Mouse (Mus musculus): ENCODE results near the gene Iqcf4. TPM values are rescaled to one million over a fixed set of nuclear protein-coding genes. Genes with fewer than 3 reads are reported as not detected.
"Not testable (repeated sequence)": the region's sequence is repeated elsewhere in the genome, so short reads cannot be mapped to it uniquely, and the experiment has no call there.

Gene Iqcf4
- polyA plus RNA-seq (2016; fragmentation: Nextera tagmentation; extraction: Ambion mirVana) = not detected in 2 replicates

DNA sequence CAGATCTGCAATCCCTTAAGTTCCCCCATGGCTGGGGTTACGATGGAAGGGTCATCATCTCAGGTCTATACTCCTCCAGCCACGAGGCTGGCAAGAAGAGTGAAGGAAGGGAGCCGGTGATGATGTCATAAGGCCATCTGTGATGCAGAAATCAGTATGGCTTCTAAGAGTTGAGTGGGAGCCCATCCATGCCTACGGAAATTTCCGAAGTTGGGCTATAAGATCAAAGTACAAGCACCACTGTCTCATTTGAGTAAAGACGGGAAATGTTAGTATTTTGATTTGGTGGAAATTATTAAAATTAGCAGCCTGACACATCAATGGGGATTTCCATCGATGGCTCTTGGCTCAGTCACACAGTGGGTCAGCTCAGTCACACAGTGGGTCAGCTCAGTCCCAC, at the start of gene Iqcf4:
Gene Iqcf4, minus strand, starts transcription at position 101 of the 400 bp plus-strand sequence.
- 91% methylated on average over 7 of the region's 7 CpGs for WGBS
- no peaks in the 10 kb centered on the region for H3K9me3 ChIP-seq (replicated peaks)

GRCm38 (mm10) chr9:106617496-106617895, 46.7 kb upstream of the Iqcf4 start:
- Histone ChIP-seq H3K9me3 (replicated peaks) (no peaks in the 10 kb centered on the region; the same call in 1 of the 2 replicates), H3K36me3 (no peaks in the 10 kb centered on the region), H3K4me1 (no peaks in the 10 kb centered on the region), H3K27me3 (ENCODE audit: low read depth, poor library complexity, severe bottlenecking) (no peaks in the 10 kb centered on the region), H3K27ac (no peak overlapping the region), H3K4me3 (no peak overlapping the region)
- DNase-seq (ENCODE audit: low spot score) = no peak
- 88% methylated on average over 3 of the region's 3 CpGs for WGBS

More for the DNA sequence above, at the start of gene Iqcf4:
- Histone ChIP-seq H3K36me3 (no peaks in the 10 kb centered on the region), H3K4me3 (no peak within 1 kb of the TSS), H3K27ac (no peak within 1 kb of the TSS), H3K4me1 (0 out of 2 replicates have a peak, but pooled peaks cover 3% of the 10 kb centered on the region), H3K27me3 (ENCODE audit: low read depth, poor library complexity, severe bottlenecking) (no peaks in the 10 kb centered on the region)
- DNase-seq (ENCODE audit: low spot score) = no peak

GRCm38 (mm10) chr9:106616306-106616705, 45.5 kb upstream of the Iqcf4 start:
- Histone ChIP-seq H3K4me1 (no peaks in the 10 kb centered on the region), H3K36me3 (no peaks in the 10 kb centered on the region), H3K9me3 (replicated peaks) (no peaks in the 10 kb centered on the region; the same call in 1 of the 2 replicates), H3K27ac (no peak overlapping the region), H3K27me3 (ENCODE audit: low read depth, poor library complexity, severe bottlenecking) (no peaks in the 10 kb centered on the region), H3K4me3 (no peak overlapping the region)
- no peak for DNase-seq (ENCODE audit: low spot score)
- WGBS = 87% methylated on average over 9 of the region's 9 CpGs

DNA sequence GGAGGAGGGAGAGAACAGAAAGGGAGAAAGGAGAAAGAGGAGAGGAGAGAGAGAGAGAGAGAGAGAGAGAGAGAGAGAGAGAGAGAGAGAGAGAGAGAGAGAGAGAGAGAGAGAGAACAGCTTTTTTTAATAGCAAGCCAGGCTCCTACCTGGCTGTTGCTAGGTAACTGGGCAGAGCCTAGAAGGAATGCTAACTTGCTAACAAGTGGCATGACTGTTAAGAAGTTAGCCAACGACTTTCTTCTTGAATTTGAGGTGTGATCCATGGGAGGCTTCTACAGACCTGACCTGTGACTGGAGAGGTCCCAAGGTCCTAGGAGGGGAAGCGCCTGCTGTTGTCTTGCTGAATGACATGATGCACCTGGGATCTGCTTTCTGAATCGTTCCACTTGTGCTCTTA, 43.8 kb upstream of the Iqcf4 start:
- Histone ChIP-seq H3K36me3 (no peaks in the 10 kb centered on the region), H3K4me1 (no peaks in the 10 kb centered on the region), H3K9me3 (replicated peaks) (no peaks in the 10 kb centered on the region; the same call in 1 of the 2 replicates), H3K27ac (no peak overlapping the region), H3K4me3 (no peak overlapping the region), H3K27me3 (ENCODE audit: low read depth, poor library complexity, severe bottlenecking) (no peaks in the 10 kb centered on the region)
- 54% methylated on average over 3 of the region's 3 CpGs for WGBS
- no peak for DNase-seq (ENCODE audit: low spot score)

DNA sequence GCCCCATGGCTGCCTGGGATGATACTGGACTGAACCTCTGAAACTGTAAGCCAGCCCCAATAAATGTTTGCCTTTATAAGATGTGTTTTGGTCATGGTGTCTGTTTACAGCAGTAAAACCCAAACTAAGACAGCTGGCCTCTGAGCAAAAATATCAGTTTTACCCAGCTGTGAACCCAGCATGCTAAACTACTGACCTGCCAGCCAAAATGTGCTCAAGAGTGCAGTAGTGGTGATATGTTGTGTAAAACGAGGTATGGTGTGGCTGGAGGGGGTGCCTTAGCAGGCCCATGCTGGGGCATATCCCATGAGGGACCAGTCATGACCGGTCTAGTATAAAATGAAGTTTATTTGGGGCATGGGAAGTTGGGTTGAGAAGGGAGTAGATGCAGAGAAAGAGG, 43.2 kb upstream of the Iqcf4 start:
- Histone ChIP-seq H3K9me3 (replicated peaks) (no peaks in the 10 kb centered on the region), H3K4me1 (no peaks in the 10 kb centered on the region), H3K27me3 (ENCODE audit: low read depth, poor library complexity, severe bottlenecking) (no peaks in the 10 kb centered on the region), H3K4me3 (no peak overlapping the region), H3K36me3 (no peaks in the 10 kb centered on the region), H3K27ac (no peak overlapping the region)
- 68% methylated on average over 2 of the region's 2 CpGs for WGBS
- DNase-seq (ENCODE audit: low spot score) = no peak

GRCm38 (mm10) chr9:106610727-106611126, 39.9 kb upstream of the Iqcf4 start:
- WGBS = 86% methylated on average over 4 of the region's 4 CpGs
- DNase-seq (ENCODE audit: low spot score) = no peak
- H3K9me3 ChIP-seq (replicated peaks) = no peaks in the 10 kb centered on the region

DNA sequence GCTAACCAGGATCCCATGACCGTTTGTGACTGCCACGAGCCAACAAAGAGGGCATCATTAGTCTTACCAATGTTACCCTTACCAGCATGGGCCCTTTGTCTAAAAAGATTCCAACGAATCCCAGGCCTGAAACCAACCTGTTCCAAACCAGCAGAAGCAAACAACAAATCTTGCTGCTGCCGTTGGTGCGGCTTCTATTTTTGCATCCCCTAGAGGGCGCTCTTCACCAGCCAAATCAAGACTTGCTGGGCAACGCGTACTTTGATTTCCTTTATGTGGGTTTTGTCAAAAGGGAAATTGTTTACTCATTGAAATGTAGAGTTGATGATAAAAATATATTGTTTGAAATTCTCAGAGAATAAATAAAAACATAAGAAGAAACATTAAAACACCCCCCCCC, 29.8 kb upstream of the Iqcf4 start:
- Histone ChIP-seq H3K9me3 (replicated peaks) (no peaks in the 10 kb centered on the region), H3K27ac (no peak overlapping the region), H3K4me1 (peaks cover 3% of the 10 kb centered on the region; the same call in 1 of the 2 replicates), H3K27me3 (ENCODE audit: low read depth, poor library complexity, severe bottlenecking) (no peaks in the 10 kb centered on the region), H3K36me3 (no peaks in the 10 kb centered on the region), H3K4me3 (no peak overlapping the region)
- DNase-seq (ENCODE audit: low spot score) = peak; percentile 66
- WGBS = 39% methylated on average over 8 of the region's 8 CpGs

More at GRCm38 (mm10) chr9:106610727-106611126, 39.9 kb upstream of the Iqcf4 start:
- Histone ChIP-seq H3K36me3 (no peaks in the 10 kb centered on the region), H3K4me1 (no peaks in the 10 kb centered on the region), H3K27ac (no peak overlapping the region), H3K27me3 (ENCODE audit: low read depth, poor library complexity, severe bottlenecking) (no peaks in the 10 kb centered on the region), H3K4me3 (no peak overlapping the region)

DNA sequence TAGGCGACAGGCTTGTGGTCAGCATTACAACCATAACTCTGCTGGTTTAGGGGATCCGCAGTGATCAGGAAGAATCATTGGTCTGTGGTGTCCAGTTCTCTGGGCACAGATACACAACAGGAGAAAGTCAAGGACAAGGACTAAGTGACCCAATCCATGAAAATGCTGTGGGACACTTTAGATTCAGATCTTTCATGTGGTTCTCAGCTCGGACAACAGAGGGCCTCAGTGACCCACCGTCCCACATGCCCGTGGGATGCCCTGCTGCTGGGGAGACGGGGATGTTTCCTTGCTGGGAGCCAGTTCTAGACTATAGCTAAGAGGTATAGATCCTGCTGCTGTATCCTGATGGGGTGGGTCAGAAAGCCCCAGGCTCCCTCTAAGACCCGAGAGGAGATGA, 27.7 kb upstream of the Iqcf4 start:
- no peak overlapping the region for H3K4me3 ChIP-seq
- no peaks in the 10 kb centered on the region for H3K27me3 ChIP-seq (ENCODE audit: low read depth, poor library complexity, severe bottlenecking)
- no peak overlapping the region for H3K27ac ChIP-seq
- peaks cover 3% of the 10 kb centered on the region; the same call in 1 of the 2 replicates for H3K4me1 ChIP-seq
- no peaks in the 10 kb centered on the region for H3K9me3 ChIP-seq (replicated peaks)
- H3K36me3 ChIP-seq = no peaks in the 10 kb centered on the region
- WGBS = 42% methylated on average over 7 of the region's 7 CpGs
- DNase-seq (ENCODE audit: low spot score) = no peak

DNA sequence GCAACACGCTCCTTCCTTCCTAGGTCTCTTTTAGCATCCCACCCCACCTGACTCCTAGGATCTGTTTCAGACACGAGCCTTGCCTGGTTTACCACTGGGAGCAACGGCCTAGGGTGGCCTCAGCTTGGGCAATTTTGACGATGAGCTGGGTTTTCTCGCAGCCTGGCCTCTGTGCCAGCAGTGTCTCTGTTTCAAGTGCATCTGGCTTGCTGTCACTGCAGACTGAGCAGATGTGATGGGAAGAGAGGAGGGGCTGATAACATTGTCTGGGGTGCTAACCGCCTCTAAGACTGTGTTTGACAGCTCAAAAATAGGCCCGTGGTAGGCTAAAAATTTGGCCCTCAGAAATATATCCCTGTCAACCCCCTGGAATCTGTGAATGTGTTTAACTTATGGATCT, 25.0 kb upstream of the Iqcf4 start:
- H3K36me3 ChIP-seq = no peaks in the 10 kb centered on the region
- no peaks in the 10 kb centered on the region for H3K9me3 ChIP-seq (replicated peaks)
- H3K4me1 ChIP-seq = peaks cover 3% of the 10 kb centered on the region; the same call in 1 of the 2 replicates
- no peaks in the 10 kb centered on the region for H3K27me3 ChIP-seq (ENCODE audit: low read depth, poor library complexity, severe bottlenecking)
- H3K27ac ChIP-seq = no peak overlapping the region
- no peak for DNase-seq (ENCODE audit: low spot score)
- 77% methylated on average over 7 of the region's 7 CpGs for WGBS
- no peak overlapping the region for H3K4me3 ChIP-seq

GRCm38 (mm10) chr9:106595402-106595801, 24.6 kb upstream of the Iqcf4 start:
- 31% methylated on average over 4 of the region's 4 CpGs for WGBS
- not testable (repeated sequence) for H3K4me3 ChIP-seq; H3K27me3 ChIP-seq (ENCODE audit: low read depth, poor library complexity, severe bottlenecking); H3K4me1 ChIP-seq; H3K9me3 ChIP-seq (replicated peaks); DNase-seq (ENCODE audit: low spot score); H3K36me3 ChIP-seq; H3K27ac ChIP-seq

DNA sequence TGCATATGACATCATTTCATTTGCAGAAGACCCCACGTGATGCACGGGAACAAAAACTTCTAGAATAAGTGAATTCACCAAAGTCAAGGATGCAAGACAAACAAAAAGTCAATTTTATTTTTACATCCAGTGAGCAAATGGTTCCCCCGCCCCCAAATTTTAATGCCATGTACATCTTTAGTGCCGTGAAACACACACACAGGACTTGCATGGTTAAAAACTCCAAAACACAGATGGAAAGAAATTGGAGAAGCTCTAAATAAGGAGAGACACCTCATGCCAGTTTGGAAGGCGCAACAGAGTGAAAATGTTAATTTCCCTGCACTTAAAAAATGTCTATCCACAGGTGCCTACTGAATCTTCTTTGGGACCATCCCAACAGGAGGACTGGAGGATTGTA, 21.4 kb upstream of the Iqcf4 start:
- no peak for DNase-seq (ENCODE audit: low spot score)
- H3K36me3 ChIP-seq = no peaks in the 10 kb centered on the region
- no peaks in the 10 kb centered on the region for H3K27me3 ChIP-seq (ENCODE audit: low read depth, poor library complexity, severe bottlenecking)
- H3K4me1 ChIP-seq = peaks cover 3% of the 10 kb centered on the region; the same call in 1 of the 2 replicates
- no peak overlapping the region for H3K4me3 ChIP-seq
- 91% methylated on average over 5 of the region's 5 CpGs for WGBS
- no peak overlapping the region for H3K27ac ChIP-seq
- no peaks in the 10 kb centered on the region for H3K9me3 ChIP-seq (replicated peaks)

GRCm38 (mm10) chr9:106582552-106582951, 11.8 kb upstream of the Iqcf4 start:
- Histone ChIP-seq H3K4me1 (no peaks in the 10 kb centered on the region), H3K36me3 (no peaks in the 10 kb centered on the region), H3K27me3 (ENCODE audit: low read depth, poor library complexity, severe bottlenecking) (no peaks in the 10 kb centered on the region), H3K9me3 (replicated peaks) (no peaks in the 10 kb centered on the region), H3K27ac (no peak overlapping the region), H3K4me3 (no peak overlapping the region)
- no peak for DNase-seq (ENCODE audit: low spot score)
- WGBS = 83% methylated on average over 1 of the region's 1 CpGs

GRCm38 (mm10) chr9:106580016-106580415, 9.2 kb upstream of the Iqcf4 start:
- Histone ChIP-seq H3K27ac (no peak overlapping the region), H3K27me3 (ENCODE audit: low read depth, poor library complexity, severe bottlenecking) (no peaks in the 10 kb centered on the region), H3K4me3 (no peak overlapping the region), H3K4me1 (no peaks in the 10 kb centered on the region), H3K36me3 (no peaks in the 10 kb centered on the region), H3K9me3 (replicated peaks) (no peaks in the 10 kb centered on the region)
- no peak for DNase-seq (ENCODE audit: low spot score)
- WGBS = 88% methylated on average over 7 of the region's 7 CpGs

- Histone ChIP-seq H3K27me3 (ENCODE audit: low read depth, poor library complexity, severe bottlenecking) (no peaks in the 10 kb centered on the region), H3K36me3 (no peaks in the 10 kb centered on the region), H3K27ac (no peak overlapping the region), H3K9me3 (replicated peaks) (no peaks in the 10 kb centered on the region), H3K4me3 (no peak overlapping the region), H3K4me1 (no peaks in the 10 kb centered on the region)
- no peak for DNase-seq (ENCODE audit: low spot score)
- 84% methylated on average over 2 of the region's 2 CpGs for WGBS
These were observed 5.3 kb upstream of the Iqcf4 start for GRCm38 (mm10) chr9:106576112-106576511.

Measured in limb, embryonic 10.5 days (tissue).